Mouse (Mus musculus) E14TG2a.4 (cell line): ENCODE results near the gene Sergef.

Experiments
- H3K27me3 ChIP-seq: 2 replicates; pipeline ENCODE4 v1.6.1; 2014; ENCODE audit warnings: low read length, control low read depth; ENCODE audit not compliant: insufficient read depth
- H3K36me3 ChIP-seq: 2 replicates; pipeline ENCODE4 v1.6.1; 2014; ENCODE audit warnings: low read length, control low read depth; ENCODE audit not compliant: insufficient read depth
- H3K4me1 ChIP-seq: replicated peaks from 2 replicates; pipeline ENCODE4 v1.6.1; 2014; ENCODE audit warnings: low read depth, low read length, control low read depth
- H3K4me3 ChIP-seq: replicated peaks from 2 replicates; pipeline ENCODE4 v1.5.1; 2014; ENCODE audit warnings: mild to moderate bottlenecking, low read length
- H3K9me3 ChIP-seq: 2 replicates; pipeline ENCODE4 v1.6.1; 2014; ENCODE audit warnings: low read length, control low read depth
- CTCF ChIP-seq: conservative IDR thresholded peaks from 2 replicates; pipeline ENCODE4 v1.5.1; 2014; ENCODE audit warnings: low read length
- NANOG ChIP-seq: IDR thresholded peaks from 2 replicates; pipeline ENCODE4 v1.6.1; 2014; ENCODE audit warnings: borderline replicate concordance, low read length, mixed read lengths
- POU5F1 ChIP-seq: IDR thresholded peaks from 2 replicates; pipeline ENCODE4 v1.6.1; 2014; ENCODE audit warnings: low read length, borderline replicate concordance

The Sergef gene

DNA sequence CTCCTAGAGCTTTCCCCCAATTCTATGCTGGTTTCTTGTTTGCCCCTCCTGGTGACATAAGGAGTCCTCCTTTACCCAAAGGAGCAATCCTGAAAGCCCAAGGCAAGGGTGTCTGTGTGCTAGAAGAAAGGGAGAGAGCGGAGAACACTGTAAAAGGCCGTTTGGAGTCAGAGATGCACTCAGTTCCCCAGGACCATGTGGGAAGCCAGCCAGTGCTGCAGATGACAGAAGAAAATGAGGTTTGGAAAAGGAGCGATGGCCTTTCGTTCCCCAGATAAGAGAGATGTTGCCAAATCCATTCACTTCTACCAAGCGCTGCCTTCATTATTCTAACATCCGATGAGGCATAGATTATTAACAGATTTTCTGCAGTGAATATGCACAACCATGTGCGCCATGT is 48.1 kb downstream of the Sergef start:
- no peak for TF ChIP-seq POU5F1
- TF ChIP-seq CTCF, result no peak
- TF ChIP-seq NANOG, result no peak

GRCm38 (mm10) chr7:46589181-46589580 is 50.4 kb downstream of the Sergef start:
- no peak for TF ChIP-seq CTCF
- TF ChIP-seq POU5F1, result no peak
- TF ChIP-seq NANOG, result no peak
- H3K9me3 ChIP-seq, result no peaks in the 10 kb centered on the region
- H3K4me3 ChIP-seq, result no peak overlapping the region
- no peaks in the 10 kb centered on the region for H3K36me3 ChIP-seq
- H3K27me3 ChIP-seq, result 0 out of 2 replicates have a peak, but pooled peaks cover 3% of the 10 kb centered on the region
- peaks cover 10% of the 10 kb centered on the region for H3K4me1 ChIP-seq

More for the DNA sequence above, 48.1 kb downstream of the Sergef start:
- H3K4me3 ChIP-seq, result no peak overlapping the region
- H3K27me3 ChIP-seq, result 0 out of 2 replicates have a peak, but pooled peaks cover 3% of the 10 kb centered on the region
- peaks cover 10% of the 10 kb centered on the region for H3K4me1 ChIP-seq
- no peaks in the 10 kb centered on the region for H3K36me3 ChIP-seq
- no peaks in the 10 kb centered on the region for H3K9me3 ChIP-seq

- Histone ChIP-seq H3K36me3 (no peaks in the 10 kb centered on the region), H3K4me3 (no peak overlapping the region), H3K9me3 (no peaks in the 10 kb centered on the region), H3K27me3 (0 out of 2 replicates have a peak, but pooled peaks cover 3% of the 10 kb centered on the region), H3K4me1 (peaks cover 10% of the 10 kb centered on the region)
- TF ChIP-seq CTCF (no peak), POU5F1 (no peak), NANOG (no peak)
Measured at GRCm38 (mm10) chr7:46588005-46588404, 51.6 kb downstream of the Sergef start.

GRCm38 (mm10) chr7:46587466-46587865 is 52.1 kb downstream of the Sergef start:
- Histone ChIP-seq H3K27me3 (0 out of 2 replicates have a peak, but pooled peaks cover 3% of the 10 kb centered on the region), H3K4me3 (no peak overlapping the region), H3K36me3 (no peaks in the 10 kb centered on the region), H3K9me3 (no peaks in the 10 kb centered on the region), H3K4me1 (peaks cover 10% of the 10 kb centered on the region)
- TF ChIP-seq POU5F1, result no peak
- no peak for TF ChIP-seq CTCF
- TF ChIP-seq NANOG, result no peak

DNA sequence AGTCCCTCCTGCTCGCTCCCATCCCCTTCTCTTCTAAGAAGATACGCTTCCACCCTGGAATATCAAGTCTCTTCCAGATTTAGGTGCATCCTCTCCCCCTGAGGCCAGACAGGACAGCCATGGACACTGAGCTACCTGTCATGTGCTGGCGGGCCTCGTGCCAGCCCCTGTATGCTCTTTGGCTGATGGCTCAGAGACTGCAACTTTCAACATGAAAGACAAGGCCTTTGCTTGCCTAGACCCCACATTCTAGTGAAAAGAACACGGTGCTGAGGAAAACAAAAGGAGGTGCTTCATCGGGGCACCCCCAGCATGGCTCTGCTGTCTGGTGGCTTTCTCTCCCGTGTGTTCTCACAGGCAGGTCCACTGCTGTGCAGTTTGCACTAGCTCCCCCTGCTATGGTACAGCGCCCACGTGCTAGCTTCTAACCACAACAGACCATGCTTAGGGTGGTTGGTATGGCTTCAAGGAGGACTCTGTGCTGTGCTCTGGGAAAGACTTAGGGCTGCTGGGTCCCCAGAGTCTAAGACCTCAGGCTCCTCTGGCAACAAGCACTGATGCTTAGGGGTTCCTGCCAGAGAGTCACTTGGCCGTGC is 52.9 kb downstream of the Sergef start:
- no peaks in the 10 kb centered on the region for H3K36me3 ChIP-seq
- 0 out of 2 replicates have a peak, but pooled peaks cover 3% of the 10 kb centered on the region for H3K27me3 ChIP-seq
- TF ChIP-seq POU5F1, result no peak

GRCm38 (mm10) chr7:46582750-46583149 is 56.9 kb downstream of the Sergef start:
- Histone ChIP-seq H3K36me3 (no peaks in the 10 kb centered on the region), H3K4me3 (no peak overlapping the region), H3K9me3 (no peaks in the 10 kb centered on the region), H3K27me3 (0 out of 2 replicates have a peak, but pooled peaks cover 3% of the 10 kb centered on the region), H3K4me1 (peaks cover 10% of the 10 kb centered on the region)
- no peak for TF ChIP-seq POU5F1

More for the DNA sequence above, 52.9 kb downstream of the Sergef start:
- Histone ChIP-seq H3K9me3 (no peaks in the 10 kb centered on the region), H3K4me3 (no peak overlapping the region), H3K4me1 (peaks cover 10% of the 10 kb centered on the region)

DNA sequence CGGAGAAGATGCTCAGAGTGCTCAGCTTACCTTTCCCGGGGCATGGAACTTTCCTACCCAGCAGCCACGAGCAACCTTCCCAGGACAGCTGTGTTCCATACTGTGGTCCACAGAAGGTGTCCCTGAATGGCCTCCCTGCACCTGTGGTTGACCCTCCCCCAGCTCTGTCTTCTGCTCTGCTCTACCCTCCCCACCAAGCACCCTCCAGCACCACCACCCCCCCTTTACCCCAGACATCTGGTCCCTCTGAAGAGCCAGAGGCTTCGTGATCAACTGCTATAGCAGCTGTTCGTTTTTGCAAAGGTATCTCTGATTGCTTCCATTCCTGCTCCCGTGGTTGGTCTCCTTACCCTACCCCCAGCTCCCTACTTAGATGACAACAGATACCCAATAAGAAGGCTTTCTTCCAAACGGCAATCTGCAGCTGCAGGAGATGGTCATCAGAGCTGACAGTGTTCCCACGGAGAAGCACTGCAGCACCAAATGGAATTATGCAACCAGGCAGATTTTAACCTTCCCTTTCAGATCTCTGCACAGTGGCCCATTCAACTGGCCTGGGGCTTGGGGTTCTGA is 58.2 kb downstream of the Sergef start:
- no peak overlapping the region for H3K4me3 ChIP-seq
- H3K36me3 ChIP-seq, result no peaks in the 10 kb centered on the region
- H3K9me3 ChIP-seq, result no peaks in the 10 kb centered on the region
- H3K4me1 ChIP-seq, result no peaks in the 10 kb centered on the region
- H3K27me3 ChIP-seq, result no peaks in the 10 kb centered on the region
- TF ChIP-seq NANOG (no peak), POU5F1 (no peak), CTCF (no peak)

- Histone ChIP-seq H3K4me1 (no peaks in the 10 kb centered on the region), H3K27me3 (no peaks in the 10 kb centered on the region), H3K9me3 (no peaks in the 10 kb centered on the region), H3K36me3 (no peaks in the 10 kb centered on the region), H3K4me3 (no peak overlapping the region)
- TF ChIP-seq CTCF, result no peak
- no peak for TF ChIP-seq POU5F1
- no peak for TF ChIP-seq NANOG
Measured at GRCm38 (mm10) chr7:46578091-46578490, 61.5 kb downstream of the Sergef start.

GRCm38 (mm10) chr7:46575897-46576296 is 63.7 kb downstream of the Sergef start:
- no peak overlapping the region for H3K4me3 ChIP-seq
- no peaks in the 10 kb centered on the region for H3K36me3 ChIP-seq
- H3K4me1 ChIP-seq, result peaks cover 5% of the 10 kb centered on the region; the same call in 1 of the 2 replicates
- H3K27me3 ChIP-seq, result no peaks in the 10 kb centered on the region
- TF ChIP-seq CTCF (no peak), NANOG (no peak), POU5F1 (no peak)
- no peaks in the 10 kb centered on the region for H3K9me3 ChIP-seq
